Mouse (Mus musculus): ENCODE measurements around the gene Neurl2. TPM values are rescaled to one million over a fixed set of nuclear protein-coding genes. Genes with fewer than 3 reads are reported as not detected.
"Not testable (repeated sequence)": the region's sequence is repeated elsewhere in the genome, so short reads cannot be mapped to it uniquely, and the experiment has no call there.

Neurl2 gene
- polyA plus RNA-seq, 1 experiment from 2014 or later = 6.3 TPM

- DNase-seq = peak; percentile 89
- H3K27me3 ChIP-seq (ENCODE audit: insufficient read depth, low read length) = no peaks in the 10 kb centered on the region
- 27% methylated on average over 16 of the region's 16 CpGs for WGBS
- H3K9ac ChIP-seq = no peak overlapping the region
- ATAC-seq (ENCODE audit: insufficient read depth) = peak; percentile 61
- no peak overlapping the region for H3K4me3 ChIP-seq (ENCODE audit: low read depth, low read length)
- peaks cover 13% of the 10 kb centered on the region for H3K4me1 ChIP-seq (ENCODE audit: insufficient read depth)
- H3K27ac ChIP-seq (ENCODE audit: low read depth) = peak overlapping the region; percentile 86
- peaks cover 5% of the 10 kb centered on the region; the same call in 1 of the 2 replicates for H3K9me3 ChIP-seq (ENCODE audit: low read depth, low read length)
- no peak overlapping the region for H3K4me2 ChIP-seq
- H3K36me3 ChIP-seq (ENCODE audit: insufficient read depth) = no peaks in the 10 kb centered on the region
- peak; percentile 34 for TF ChIP-seq CTCF (IDR thresholded peaks at IDR 0.05; ENCODE audit: low read depth)
Observed at GRCm38 (mm10) chr2:164866741-164867551, 33.7 kb upstream of the Neurl2 start.

- no peaks in the 10 kb centered on the region for H3K36me3 ChIP-seq (ENCODE audit: insufficient read depth)
- H3K9ac ChIP-seq = no peak overlapping the region
- H3K27ac ChIP-seq (ENCODE audit: low read depth) = no peak overlapping the region
- no peak overlapping the region for H3K4me2 ChIP-seq
- WGBS = 70% methylated on average over 4 of the region's 4 CpGs
- DNase-seq = no peak
- peaks cover 5% of the 10 kb centered on the region; the same call in 1 of the 2 replicates for H3K9me3 ChIP-seq (ENCODE audit: low read depth, low read length)
- H3K4me3 ChIP-seq (ENCODE audit: low read depth, low read length) = no peak overlapping the region
- no peak for TF ChIP-seq CTCF (IDR thresholded peaks at IDR 0.05; ENCODE audit: low read depth)
- peaks cover 26% of the 10 kb centered on the region for H3K4me1 ChIP-seq (ENCODE audit: insufficient read depth)
- no peak for ATAC-seq (ENCODE audit: insufficient read depth)
- no peaks in the 10 kb centered on the region for H3K27me3 ChIP-seq (ENCODE audit: insufficient read depth, low read length)
Observed at GRCm38 (mm10) chr2:164864593-164864992, 31.3 kb upstream of the Neurl2 start.

GRCm38 (mm10) chr2:164863411-164863810 is 30.2 kb upstream of the Neurl2 start:
- DNase-seq; H3K27ac ChIP-seq (ENCODE audit: low read depth); H3K36me3 ChIP-seq (ENCODE audit: insufficient read depth); ATAC-seq (ENCODE audit: insufficient read depth); H3K9ac ChIP-seq; H3K9me3 ChIP-seq (ENCODE audit: low read depth, low read length); H3K4me3 ChIP-seq (ENCODE audit: low read depth, low read length); H3K4me2 ChIP-seq; H3K27me3 ChIP-seq (ENCODE audit: insufficient read depth, low read length): not testable (repeated sequence)
- WGBS = 93% methylated on average over 9 of the region's 9 CpGs
- peaks cover 31% of the 10 kb centered on the region for H3K4me1 ChIP-seq (ENCODE audit: insufficient read depth)

GRCm38 (mm10) chr2:164862179-164862861 is 29.1 kb upstream of the Neurl2 start:
- no peaks in the 10 kb centered on the region for H3K9me3 ChIP-seq (ENCODE audit: low read depth, low read length)
- peaks cover 30% of the 10 kb centered on the region for H3K4me1 ChIP-seq (ENCODE audit: insufficient read depth)
- H3K9ac ChIP-seq = no peak overlapping the region
- ATAC-seq (ENCODE audit: insufficient read depth) (peak; percentile 88), DNase-seq (peak; percentile 99)
- TF ChIP-seq CTCF (IDR thresholded peaks at IDR 0.05; ENCODE audit: low read depth) = no peak
- H3K27me3 ChIP-seq (ENCODE audit: insufficient read depth, low read length) = no peaks in the 10 kb centered on the region
- H3K4me3 ChIP-seq (ENCODE audit: low read depth, low read length) = no peak overlapping the region
- WGBS = 14% methylated on average over 9 of the region's 9 CpGs
- peak overlapping the region; percentile 25; the same call in 1 of the 2 replicates for H3K4me2 ChIP-seq
- H3K27ac ChIP-seq (ENCODE audit: low read depth) = peak overlapping the region; percentile 87
- no peaks in the 10 kb centered on the region for H3K36me3 ChIP-seq (ENCODE audit: insufficient read depth)

DNA sequence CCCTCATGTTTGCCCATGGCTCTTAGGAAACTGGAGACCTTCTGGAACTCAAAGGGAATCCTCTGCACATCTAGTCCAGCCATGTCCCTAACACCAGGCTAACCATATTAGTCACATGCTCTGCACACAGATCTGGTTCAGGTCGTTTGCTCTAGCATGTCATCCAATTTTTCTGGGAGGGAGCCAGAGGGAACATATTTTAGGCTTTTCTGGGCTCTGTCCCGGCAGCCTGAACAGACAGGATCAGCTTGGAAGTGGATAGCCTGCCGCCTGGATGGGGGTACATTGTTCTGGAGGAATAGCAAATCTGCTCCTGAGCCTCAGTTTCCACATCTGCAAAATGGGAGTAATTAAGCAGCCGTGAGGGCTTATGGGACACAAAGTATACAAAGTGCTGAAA is 27.8 kb upstream of the Neurl2 start:
- H3K4me1 ChIP-seq (ENCODE audit: insufficient read depth) = peaks cover 29% of the 10 kb centered on the region
- H3K36me3 ChIP-seq (ENCODE audit: insufficient read depth) = no peaks in the 10 kb centered on the region
- TF ChIP-seq CTCF (IDR thresholded peaks at IDR 0.05; ENCODE audit: low read depth) = no peak
- no peak overlapping the region for H3K4me3 ChIP-seq (ENCODE audit: low read depth, low read length)
- ATAC-seq (ENCODE audit: insufficient read depth) (no peak), DNase-seq (no peak)
- H3K27me3 ChIP-seq (ENCODE audit: insufficient read depth, low read length) = peaks cover 6% of the 10 kb centered on the region; the same call in 1 of the 2 replicates
- no peak overlapping the region for H3K9ac ChIP-seq
- H3K4me2 ChIP-seq = no peak overlapping the region
- H3K9me3 ChIP-seq (ENCODE audit: low read depth, low read length) = no peaks in the 10 kb centered on the region
- WGBS = 50% methylated on average over 4 of the region's 4 CpGs
- H3K27ac ChIP-seq (ENCODE audit: low read depth) = peak overlapping the region; percentile 87; the same call in 1 of the 2 replicates

GRCm38 (mm10) chr2:164859640-164860432 is 26.6 kb upstream of the Neurl2 start:
- H3K27me3 ChIP-seq (ENCODE audit: insufficient read depth, low read length) = peaks cover 6% of the 10 kb centered on the region; the same call in 1 of the 2 replicates
- 60% methylated on average over 9 of the region's 9 CpGs for WGBS
- no peak overlapping the region for H3K4me3 ChIP-seq (ENCODE audit: low read depth, low read length)
- no peaks in the 10 kb centered on the region for H3K9me3 ChIP-seq (ENCODE audit: low read depth, low read length)
- H3K27ac ChIP-seq (ENCODE audit: low read depth) = no peak overlapping the region
- TF ChIP-seq CTCF (IDR thresholded peaks at IDR 0.05; ENCODE audit: low read depth) = no peak
- ATAC-seq (ENCODE audit: insufficient read depth) (no peak), DNase-seq (no peak)
- no peaks in the 10 kb centered on the region for H3K36me3 ChIP-seq (ENCODE audit: insufficient read depth)
- H3K4me1 ChIP-seq (ENCODE audit: insufficient read depth) = peaks cover 31% of the 10 kb centered on the region
- no peak overlapping the region for H3K9ac ChIP-seq
- H3K4me2 ChIP-seq = no peak overlapping the region
